11 mouse cellular contexts compared by ENCODE assay signal in the genomic region with DNA sequence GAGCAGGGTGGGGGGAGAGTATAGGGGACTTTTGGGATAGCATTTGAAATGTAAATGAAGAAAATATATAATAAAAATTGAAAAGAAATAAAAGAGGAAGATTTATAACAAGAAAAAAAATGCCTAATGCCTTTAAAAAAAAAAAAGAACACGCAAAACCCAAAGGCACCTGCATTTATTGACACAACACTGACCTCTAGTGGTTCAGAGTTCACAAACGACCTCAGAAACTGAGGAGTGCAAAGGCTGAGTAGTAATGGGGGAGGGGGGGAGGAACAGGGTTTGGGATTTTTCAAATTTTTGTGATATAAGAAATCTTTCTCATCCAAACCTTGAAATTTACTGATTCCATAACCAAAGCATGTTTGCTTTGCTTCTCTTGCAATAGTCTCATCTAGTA.
A peak's percentile ranks its signal among the peaks of the same experiment; 100 is the strongest.
DNase-seq lines count a peak whose midpoint lies in the region; ATAC-seq lines count a peak whose summit lies in the region.
"Had no signal": no experiment of that assay in that cellular context is flagged by ENCODE, and none has a peak within 500 bp of the region (broad histone marks: within the 10 kb centered on the region; RNA-seq: fewer than 3 reads in every experiment).

No protein-coding gene starts in this region.

- no peaks in the 10 kb centered on the region for H3K9me3 ChIP-seq in kidney, embryonic 14.5 days (ENCODE audit: control insufficient read depth, low read length)
- H3K9me3 ChIP-seq: embryonic facial prominence, embryonic 13.5 days; liver, embryonic 13.5 days; stomach, embryonic 15.5 days had no signal

- no peaks in the 10 kb centered on the region for H3K4me1 ChIP-seq in kidney, embryonic 14.5 days (ENCODE audit: control insufficient read depth, insufficient read depth, low read length)
- H3K4me1 ChIP-seq: embryonic facial prominence, embryonic 13.5 days; liver, embryonic 13.5 days; stomach, embryonic 15.5 days had no signal

- no peak for ATAC-seq in kidney, embryonic 14.5 days (ENCODE audit: low FRiP score, low TSS enrichment)
- no peak for ATAC-seq in monocyte, adult 5-6 weeks (replicated peaks; ENCODE audit: insufficient number of reproducible peaks, low FRiP score, low TSS enrichment, poor library complexity, severe bottlenecking)

- no peaks in the 10 kb centered on the region for H3K36me3 ChIP-seq in kidney, embryonic 14.5 days (ENCODE audit: control insufficient read depth, insufficient read depth, low read length)
- H3K36me3 ChIP-seq: embryonic facial prominence, embryonic 13.5 days; liver, embryonic 13.5 days; stomach, embryonic 15.5 days had no signal

- WGBS in kidney, embryonic 14.5 days: 6% methylated on average over 2 of the region's 2 CpGs

- no peak overlapping the region for H3K4me2 ChIP-seq in kidney, embryonic 14.5 days (replicated peaks; ENCODE audit: low read depth, low read length)
- H3K4me2 ChIP-seq: embryonic facial prominence, embryonic 13.5 days; liver, embryonic 13.5 days; stomach, embryonic 15.5 days had no signal

- H3K4me3 ChIP-seq in kidney, embryonic 14.5 days (ENCODE audit: low read length): no peak overlapping the region
- H3K4me3 ChIP-seq: embryonic facial prominence, embryonic 13.5 days; liver, embryonic 13.5 days; stomach, embryonic 15.5 days had no signal

- no peak overlapping the region for H3K9ac ChIP-seq in kidney, embryonic 14.5 days (ENCODE audit: low read depth, low read length)
- H3K9ac ChIP-seq: embryonic facial prominence, embryonic 13.5 days; liver, embryonic 13.5 days; stomach, embryonic 15.5 days had no signal

- H3K27me3 ChIP-seq in kidney, embryonic 14.5 days (ENCODE audit: control insufficient read depth, insufficient read depth, low read length): no peaks in the 10 kb centered on the region
- H3K27me3 ChIP-seq: embryonic facial prominence, embryonic 13.5 days; liver, embryonic 13.5 days; stomach, embryonic 15.5 days had no signal

- peak; percentile 70 for DNase-seq in kidney, adult 9 months
- DNase-seq in A20 (ENCODE audit: low read depth, low spot score): peak; percentile 54
- DNase-seq in ES-CJ7 (ENCODE audit: low read depth, low spot score): peak; percentile 53
- DNase-seq in embryo, embryonic 10.5 days (ENCODE audit: low spot score): peak; percentile 82
- peak; percentile 29 for DNase-seq in retina, adult 2 months (ENCODE audit: low read depth, low spot score)
- no peak for DNase-seq in gastrocnemius, postnatal 14 days
- DNase-seq: liver, embryonic 13.5 days had no signal

- H3K27ac ChIP-seq in kidney, embryonic 14.5 days (ENCODE audit: low read depth, low read length): no peak overlapping the region
- H3K27ac ChIP-seq: embryonic facial prominence, embryonic 13.5 days; liver, embryonic 13.5 days; stomach, embryonic 15.5 days had no signal

- intact Hi-C loops in gastrocnemius, postnatal 14 days (cut with DNase I; ENCODE audit: low total_unique reads): loop anchor here (10.0 kb wide), 2 partner anchors 318 to 508 kb away; partner anchors contain the start of gene Cyp26b1
